Mouse (Mus musculus): ENCODE results near the gene Trp53i11.

Gene Trp53i11

GRCm38 (mm10) chr2:93242166-93242565 is 54.8 kb downstream of the Trp53i11 start:
- DNase-seq (ENCODE audit: low read depth) = no peak

- DNase-seq (ENCODE audit: low read depth) = no peak
Measured at GRCm38 (mm10) chr2:93243439-93244089, 56.2 kb downstream of the Trp53i11 start.

GRCm38 (mm10) chr2:93244090-93244443 is 56.7 kb downstream of the Trp53i11 start:
- DNase-seq (ENCODE audit: low read depth) = no peak

GRCm38 (mm10) chr2:93249058-93249457 is 61.7 kb downstream of the Trp53i11 start:
- no peak for DNase-seq (ENCODE audit: low read depth)

- DNase-seq (ENCODE audit: low read depth) = no peak
Measured at GRCm38 (mm10) chr2:93250611-93251010, 63.3 kb downstream of the Trp53i11 start.

All from c-Kit-positive CD71-positive TER-119-negative erythroid progenitor cells, embryonic 14.5 days (primary cell).